Mouse (Mus musculus) MEL (cell line): ENCODE data around the gene Prickle2.

Experiments
- CHD2 ChIP-seq: IDR thresholded peaks from 2 replicates; pipeline ENCODE4 v1.6.1; 2011; ENCODE audit warnings: low read length, improper control_type of control experiment
- CTCF ChIP-seq, 3 experiments: IDR thresholded peaks in 2 of 3; conservative IDR thresholded peaks in 1 of 3; 2 replicates each; pipeline ENCODE4 v1.5.1; 2011 to 2012; ENCODE audit warnings: low read length in 3 of 3, low read depth in 2 of 3, mild to moderate bottlenecking in 2 of 3, improper control_type of control experiment in 1 of 3, inconsistent platforms in 1 of 3, mixed read lengths in 1 of 3, moderate library complexity in 1 of 3; ENCODE audit not compliant: control insufficient read depth in 1 of 3, insufficient read depth in 1 of 3, poor library complexity in 1 of 3, severe bottlenecking in 1 of 3
- E2F4 ChIP-seq: IDR thresholded peaks from 2 replicates; pipeline ENCODE4 v1.6.1; 2011; ENCODE audit warnings: low read depth, low read length, improper control_type of control experiment, borderline replicate concordance
- EP300 ChIP-seq, 2 experiments: IDR thresholded peaks; 2 replicates each; pipeline ENCODE4 v1.6.1; 2011; ENCODE audit warnings: improper control_type of control experiment in 2 of 2, low read length in 2 of 2, low read depth in 1 of 2, mild to moderate bottlenecking in 1 of 2
- HCFC1 ChIP-seq: IDR thresholded peaks from 2 replicates; pipeline ENCODE4 v1.6.1; 2012; ENCODE audit warnings: low read depth, mild to moderate bottlenecking, inconsistent platforms, low read length, improper control_type of control experiment, moderate library complexity
- MAFK ChIP-seq: IDR thresholded peaks from 2 replicates; pipeline ENCODE4 v1.6.1; 2011; ENCODE audit warnings: low read depth, mild to moderate bottlenecking, low read length, improper control_type of control experiment, borderline replicate concordance
- POLR2A ChIP-seq, 2 experiments: IDR thresholded peaks; 2 replicates each; pipeline ENCODE4 v1.6.1; 2011 to 2012; ENCODE audit warnings: low read length in 2 of 2, mild to moderate bottlenecking in 2 of 2, control low read depth in 1 of 2, improper control_type of control experiment in 1 of 2, low read depth in 1 of 2, moderate library complexity in 1 of 2; ENCODE audit not compliant: control insufficient read depth in 1 of 2, insufficient read depth in 1 of 2, poor library complexity in 1 of 2
- RAD21 ChIP-seq: IDR thresholded peaks from 2 replicates; pipeline ENCODE4 v1.6.1; 2011; ENCODE audit warnings: mild to moderate bottlenecking, low read depth, low read length, improper control_type of control experiment
- TAL1 ChIP-seq: IDR thresholded peaks from 2 replicates; pipeline ENCODE4 v1.6.1; 2012; ENCODE audit warnings: mild to moderate bottlenecking, inconsistent platforms, low read length, moderate library complexity, mixed read lengths
- ZNF384 ChIP-seq: IDR thresholded peaks from 2 replicates; pipeline ENCODE4 v1.6.1; 2012; ENCODE audit warnings: low read depth, mild to moderate bottlenecking, inconsistent platforms, low read length, improper control_type of control experiment

DNA sequence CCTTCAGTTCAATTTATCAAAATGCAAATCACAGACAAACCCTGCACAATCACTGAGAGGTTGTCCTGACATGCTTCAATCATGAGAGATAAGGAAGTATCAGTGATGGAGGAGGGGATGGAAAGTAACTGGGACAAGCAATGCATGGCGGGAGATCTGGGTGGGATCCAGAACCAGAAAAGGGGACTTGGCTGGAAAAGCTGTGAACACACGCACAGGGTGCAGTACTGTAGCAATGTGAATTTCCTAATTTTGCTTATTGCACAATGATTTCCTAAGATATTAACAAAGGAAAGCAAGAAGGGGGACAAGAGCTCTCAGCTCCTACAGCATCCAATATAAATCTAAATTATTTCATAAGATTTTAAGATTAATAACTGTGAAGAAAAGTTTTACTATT, 75.0 kb downstream of the Prickle2 start:
- TF ChIP-seq POLR2A (IDR thresholded peaks at IDR 0.05; ENCODE audit: control insufficient read depth in 1 of 2, insufficient read depth in 1 of 2, low read depth in 1 of 2, low read length in 2 of 2, poor library complexity in 1 of 2) (no peak), RAD21 (no peak), CTCF (IDR thresholded peaks at IDR 0.05 in 2 of 3, conservative IDR thresholded peaks at IDR 0.05 in 1 of 3; ENCODE audit: control insufficient read depth in 1 of 3, insufficient read depth in 1 of 3, low read depth in 2 of 3, low read length in 3 of 3, poor library complexity in 1 of 3, severe bottlenecking in 1 of 3) (no peak), TAL1 (no peak), E2F4 (no peak), EP300 (IDR thresholded peaks at IDR 0.05; ENCODE audit: low read depth in 1 of 2, low read length in 2 of 2) (no peak), ZNF384 (no peak), MAFK (no peak), CHD2 (no peak), HCFC1 (no peak)
